In the genomic region with DNA sequence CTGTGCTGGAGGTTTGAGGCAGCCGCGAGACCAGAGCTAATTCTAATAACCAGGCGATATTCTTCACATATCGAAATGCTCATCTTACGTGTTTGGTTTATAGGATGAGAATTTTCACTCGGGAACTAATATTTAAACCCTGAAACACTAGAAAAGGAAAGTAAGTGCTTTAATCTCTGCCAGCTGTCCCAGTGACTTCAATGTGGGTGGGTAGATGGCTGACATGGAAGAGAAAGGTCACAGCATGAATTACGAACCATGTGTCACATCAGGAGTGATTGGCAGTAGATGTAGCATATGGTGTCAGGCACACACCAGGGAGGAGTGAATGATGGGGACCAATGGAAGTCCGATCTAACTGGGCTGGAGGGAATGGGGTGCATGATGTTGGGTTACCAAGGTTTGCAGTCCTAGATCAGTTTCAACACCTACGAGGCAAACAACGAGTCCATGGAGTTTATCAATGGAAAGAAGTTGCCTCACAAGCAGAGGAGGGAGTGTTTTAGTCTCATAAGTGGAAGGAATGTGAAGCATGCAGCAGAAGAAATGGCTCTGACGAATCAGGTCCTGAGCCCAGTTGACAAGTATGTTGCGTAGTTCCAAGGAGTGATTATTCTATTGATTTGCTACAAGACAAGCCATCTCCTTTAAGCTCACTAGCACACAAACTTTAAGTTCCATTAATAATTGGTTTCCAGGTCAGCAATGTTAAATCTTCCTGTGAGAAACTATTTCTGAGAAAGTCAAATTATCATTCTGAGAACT, we compare ENCODE assay signal across 25 mouse cellular contexts.
DNase-seq lines count a peak whose midpoint lies in the region; ATAC-seq lines count a peak whose summit lies in the region.
"Had no signal": no experiment of that assay in that cellular context is flagged by ENCODE, and none has a peak within 500 bp of the region (broad histone marks: within the 10 kb centered on the region; RNA-seq: fewer than 3 reads in every experiment).

No protein-coding gene starts in this region.

- no peaks in the 10 kb centered on the region for H3K9me3 ChIP-seq in lung, embryonic 16.5 days (ENCODE audit: control insufficient read depth, low read length)
- H3K9me3 ChIP-seq in embryonic facial prominence, embryonic 14.5 days (ENCODE audit: control insufficient read depth, low read length) = no peaks in the 10 kb centered on the region
- H3K9me3 ChIP-seq: embryonic facial prominence, embryonic 15.5 days; heart, embryonic 13.5 days; liver, embryonic 15.5 days; midbrain, embryonic 15.5 days; neural tube, embryonic 13.5 days had no signal

- DNase-seq in embryo, embryonic 10 days (ENCODE audit: low spot score) = peak; percentile 32
- DNase-seq in embryo, embryonic 11 days = no peak
- DNase-seq in lung, postnatal 14 days = no peak
- peak; percentile 24 for DNase-seq in embryonic facial prominence, embryonic 14.5 days (ENCODE audit: low spot score)
- peak; percentile 6 for DNase-seq in yolk sac, embryonic 10.5 days (ENCODE audit: low spot score)
- DNase-seq in adrenal gland, postnatal 36 days = no peak
- DNase-seq: cerebellum, adult 11-12 months; cerebellum, postnatal 10 days; gastrocnemius, postnatal 10 days; heart, postnatal 14 days; kidney, adult 9 months; kidney, postnatal 36 days; liver; right cerebral cortex, postnatal 4 days; thymus, postnatal 14 days had no signal

- no peaks in the 10 kb centered on the region for H3K27me3 ChIP-seq in lung, embryonic 16.5 days (ENCODE audit: control insufficient read depth, insufficient read depth, low read depth, low read length)
- no peaks in the 10 kb centered on the region for H3K27me3 ChIP-seq in embryonic facial prominence, embryonic 14.5 days (replicated peaks; ENCODE audit: control insufficient read depth, insufficient read depth, low read length)
- H3K27me3 ChIP-seq: embryonic facial prominence, embryonic 15.5 days; heart, embryonic 13.5 days; liver, embryonic 15.5 days; midbrain, embryonic 15.5 days; neural tube, embryonic 13.5 days had no signal

- H3K9ac ChIP-seq in lung, embryonic 16.5 days (ENCODE audit: low read length) = no peak overlapping the region
- no peak overlapping the region for H3K9ac ChIP-seq in embryonic facial prominence, embryonic 14.5 days (ENCODE audit: low read depth, low read length)
- H3K9ac ChIP-seq: embryonic facial prominence, embryonic 15.5 days; heart, embryonic 13.5 days; liver, embryonic 15.5 days; midbrain, embryonic 15.5 days; neural tube, embryonic 13.5 days had no signal

- no peaks in the 10 kb centered on the region for H3K36me3 ChIP-seq in lung, embryonic 16.5 days (ENCODE audit: control insufficient read depth, insufficient read depth, low read length)
- no peaks in the 10 kb centered on the region for H3K36me3 ChIP-seq in embryonic facial prominence, embryonic 14.5 days (ENCODE audit: control insufficient read depth, insufficient read depth, low read length)
- H3K36me3 ChIP-seq: embryonic facial prominence, embryonic 15.5 days; heart, embryonic 13.5 days; liver, embryonic 15.5 days; midbrain, embryonic 15.5 days; neural tube, embryonic 13.5 days had no signal

- H3K4me3 ChIP-seq in lung, embryonic 16.5 days (ENCODE audit: low read length) = no peak overlapping the region
- H3K4me3 ChIP-seq in embryonic facial prominence, embryonic 14.5 days (ENCODE audit: low read depth, low read length) = no peak overlapping the region
- H3K4me3 ChIP-seq: embryonic facial prominence, embryonic 15.5 days; heart, embryonic 13.5 days; liver, embryonic 15.5 days; midbrain, embryonic 15.5 days; myocyte; neural tube, embryonic 13.5 days had no signal

- WGBS in lung, embryonic 16.5 days = 63% methylated on average over 12 of the region's 12 CpGs
- WGBS in embryonic facial prominence, embryonic 14.5 days = 58% methylated on average over 12 of the region's 12 CpGs

- H3K4me1 ChIP-seq in lung, embryonic 16.5 days (replicated peaks; ENCODE audit: control insufficient read depth, insufficient read depth, low read length) = no peaks in the 10 kb centered on the region
- H3K4me1 ChIP-seq in embryonic facial prominence, embryonic 14.5 days (ENCODE audit: control insufficient read depth, insufficient read depth, low read length) = peaks cover 15% of the 10 kb centered on the region
- H3K4me1 ChIP-seq: liver, embryonic 15.5 days had no signal

- H3K4me2 ChIP-seq in lung, embryonic 16.5 days (ENCODE audit: low read depth, low read length) = no peak overlapping the region
- no peak overlapping the region for H3K4me2 ChIP-seq in embryonic facial prominence, embryonic 14.5 days (ENCODE audit: low read depth, low read length)
- H3K4me2 ChIP-seq: embryonic facial prominence, embryonic 15.5 days; heart, embryonic 13.5 days; liver, embryonic 15.5 days; midbrain, embryonic 15.5 days; neural tube, embryonic 13.5 days had no signal

- H3K27ac ChIP-seq in lung, embryonic 16.5 days (ENCODE audit: low read length) = no peak overlapping the region
- no peak overlapping the region for H3K27ac ChIP-seq in embryonic facial prominence, embryonic 14.5 days (replicated peaks; ENCODE audit: low read depth, low read length)
- H3K27ac ChIP-seq: embryonic facial prominence, embryonic 15.5 days; heart, embryonic 13.5 days; hindbrain, postnatal 0 days; liver, embryonic 15.5 days; midbrain, embryonic 15.5 days; neural tube, embryonic 13.5 days had no signal

- ATAC-seq in lung, embryonic 16.5 days (ENCODE audit: low read depth) = 0 out of 2 replicates have a peak, but pooled peaks have one; percentile 15
- 0 out of 2 replicates have a peak, but pooled peaks have one; percentile 44 for ATAC-seq in embryonic facial prominence, embryonic 14.5 days (ENCODE audit: low read depth)
- ATAC-seq: forebrain, embryonic 14.5 days; hindbrain, postnatal 0 days; intestine, embryonic 16.5 days; midbrain, embryonic 15.5 days had no signal

Comparison
In these comparisons a context has a peak if more than half of its experiments do, and no peak if none do; other contexts are left out.
1. DNase-seq: peak in embryo, embryonic 10 days (single experiment), embryonic facial prominence, embryonic 14.5 days (single experiment) and yolk sac, embryonic 10.5 days (single experiment); none in embryo, embryonic 11 days (single experiment), lung, postnatal 14 days (single experiment) and adrenal gland, postnatal 36 days (0 of 2).